In the genomic region with DNA sequence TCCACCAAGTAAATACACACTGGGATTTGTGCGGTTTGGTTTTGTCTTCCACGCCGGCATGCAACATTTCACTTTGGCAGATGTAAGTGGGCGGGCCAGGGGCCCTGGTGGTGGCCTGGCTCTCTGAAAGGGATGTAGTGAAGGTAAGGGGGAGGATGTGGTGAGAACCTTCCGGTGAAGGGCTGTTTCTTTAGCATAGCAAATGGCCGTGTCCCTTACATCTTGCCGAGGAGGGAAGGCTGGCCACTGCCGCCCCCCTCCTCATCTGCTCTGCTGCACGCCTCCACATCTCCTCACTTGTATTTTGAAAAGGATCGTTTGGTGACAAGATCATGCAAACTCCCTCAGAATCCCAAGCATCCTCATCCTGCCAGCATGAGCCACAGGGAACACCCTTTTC, we compare ENCODE assay signal across 11 mouse cellular contexts. TPM values are rescaled to one million over a fixed set of nuclear protein-coding genes. Genes with fewer than 3 reads are reported as not detected.
DNase-seq lines count a peak whose midpoint lies in the region; ATAC-seq lines count a peak whose summit lies in the region.
"Had no signal": no experiment of that assay in that cellular context is flagged by ENCODE, and none has a peak within 500 bp of the region (broad histone marks: within the 10 kb centered on the region; RNA-seq: fewer than 3 reads in every experiment).

No protein-coding gene starts in this region.

- H3K36me3 ChIP-seq in midbrain, embryonic 16.5 days (ENCODE audit: control insufficient read depth, insufficient read depth, low read length), result peaks cover 12% of the 10 kb centered on the region
- peaks cover 47% of the 10 kb centered on the region for H3K36me3 ChIP-seq in midbrain, embryonic 14.5 days (ENCODE audit: control insufficient read depth, insufficient read depth, low read length)
- H3K36me3 ChIP-seq in forebrain, embryonic 15.5 days, result peaks cover 45% of the 10 kb centered on the region

- ATAC-seq in midbrain, embryonic 16.5 days, result no peak
- ATAC-seq in midbrain, embryonic 14.5 days (ENCODE audit: low FRiP score, low TSS enrichment), result no peak
- peak; percentile 61 for ATAC-seq in common myeloid progenitor, adult 5-6 weeks (replicated peaks; ENCODE audit: low read depth, poor library complexity, severe bottlenecking)
- ATAC-seq in forebrain, embryonic 15.5 days (replicated peaks), result no peak

- 0 out of 2 replicates have a peak overlapping the region, but pooled peaks have one; percentile 4 for H3K9ac ChIP-seq in midbrain, embryonic 16.5 days (ENCODE audit: low read depth, low read length)
- no peak overlapping the region for H3K9ac ChIP-seq in midbrain, embryonic 14.5 days (replicated peaks; ENCODE audit: low read length)
- H3K9ac ChIP-seq in forebrain, embryonic 15.5 days (replicated peaks), result no peak overlapping the region

- H3K27ac ChIP-seq in midbrain, embryonic 16.5 days (ENCODE audit: low read length), result no peak overlapping the region
- no peak overlapping the region for H3K27ac ChIP-seq in midbrain, embryonic 14.5 days (replicated peaks; ENCODE audit: low read depth, low read length)
- no peak overlapping the region for H3K27ac ChIP-seq in forebrain, embryonic 15.5 days (replicated peaks)
- H3K27ac ChIP-seq: hindbrain, postnatal 0 days; macrophage had no signal

- H3K9me3 ChIP-seq in midbrain, embryonic 16.5 days (replicated peaks; ENCODE audit: control insufficient read depth, low read length, poor library complexity, severe bottlenecking), result no peaks in the 10 kb centered on the region
- H3K9me3 ChIP-seq in midbrain, embryonic 14.5 days (ENCODE audit: control insufficient read depth, low read length), result no peaks in the 10 kb centered on the region
- no peaks in the 10 kb centered on the region for H3K9me3 ChIP-seq in forebrain, embryonic 15.5 days

- 31% methylated on average over 10 of the region's 10 CpGs for WGBS in midbrain, embryonic 16.5 days
- 26% methylated on average over 10 of the region's 10 CpGs for WGBS in midbrain, embryonic 14.5 days
- WGBS in forebrain, embryonic 15.5 days, result 26% methylated on average over 10 of the region's 10 CpGs

- no peak overlapping the region for H3K4me2 ChIP-seq in midbrain, embryonic 16.5 days (ENCODE audit: low read length)
- no peak overlapping the region for H3K4me2 ChIP-seq in midbrain, embryonic 14.5 days (ENCODE audit: low read length)
- H3K4me2 ChIP-seq in forebrain, embryonic 15.5 days (replicated peaks), result no peak overlapping the region

- no peaks in the 10 kb centered on the region for H3K4me1 ChIP-seq in midbrain, embryonic 16.5 days (ENCODE audit: control insufficient read depth, insufficient read depth, low read length)
- H3K4me1 ChIP-seq in midbrain, embryonic 14.5 days (ENCODE audit: control insufficient read depth, insufficient read depth, low read length), result no peaks in the 10 kb centered on the region
- no peaks in the 10 kb centered on the region for H3K4me1 ChIP-seq in forebrain, embryonic 15.5 days

- H3K4me3 ChIP-seq in midbrain, embryonic 16.5 days (ENCODE audit: low read depth, low read length), result no peak overlapping the region
- no peak overlapping the region for H3K4me3 ChIP-seq in midbrain, embryonic 14.5 days (replicated peaks; ENCODE audit: low read depth, low read length)
- H3K4me3 ChIP-seq in forebrain, embryonic 15.5 days, result no peak overlapping the region

- DNase-seq in midbrain, embryonic 14.5 days, result no peak
- peak; percentile 73 for DNase-seq in CD4-positive, CD25-positive, alpha-beta regulatory T cell, adult 2 months (ENCODE audit: low read depth, low spot score)
- peak; percentile 60 for DNase-seq in naive thymus-derived CD4-positive, alpha-beta T cell, adult 2 months (ENCODE audit: low read depth)
- no peak for DNase-seq in adrenal gland, postnatal 14 days
- no peak for DNase-seq in lung, postnatal 10 days
- DNase-seq: cerebellum, postnatal 36 days had no signal

- no peaks in the 10 kb centered on the region for H3K27me3 ChIP-seq in midbrain, embryonic 16.5 days (ENCODE audit: control insufficient read depth, insufficient read depth, low read depth, low read length)
- no peaks in the 10 kb centered on the region for H3K27me3 ChIP-seq in midbrain, embryonic 14.5 days (ENCODE audit: control insufficient read depth, insufficient read depth, low read length)
- H3K27me3 ChIP-seq in forebrain, embryonic 15.5 days, result no peaks in the 10 kb centered on the region

RNA-seq across cellular contexts. Expression of a gene that starts 14.3 kb away (rescaled TPM):
- 16.9 and 18.4 TPM in 2 replicates for polyA plus RNA-seq in midbrain, embryonic 16.5 days (2015; fragmentation: Nextera tagmentation; extraction: Ambion mirVana)
- 12.5 and 14.6 TPM in 2 replicates for polyA plus RNA-seq in midbrain, embryonic 14.5 days (2014; fragmentation: Nextera tagmentation; extraction: Ambion mirVana)
- 15.7 and 18.7 TPM in 2 replicates for total RNA-seq in common myeloid progenitor, adult 5-6 weeks (2017)
- 28.5 and 29.2 TPM in 2 replicates for total RNA-seq in adrenal gland, postnatal 14 days (2021)
- polyA plus RNA-seq in forebrain, embryonic 15.5 days (2015; fragmentation: Nextera tagmentation; extraction: Ambion mirVana), result 24.9 and 26.1 TPM in 2 replicates

RNA-seq across cellular contexts. Expression of a gene that starts 30.2 kb away (rescaled TPM):
- 254 and 255 TPM in 2 replicates for polyA plus RNA-seq in midbrain, embryonic 16.5 days (2015; fragmentation: Nextera tagmentation; extraction: Ambion mirVana)
- 219 and 244 TPM in 2 replicates for polyA plus RNA-seq in midbrain, embryonic 14.5 days (2014; fragmentation: Nextera tagmentation; extraction: Ambion mirVana)
- total RNA-seq in common myeloid progenitor, adult 5-6 weeks (2017), result 29.7 and 36.7 TPM in 2 replicates
- total RNA-seq in adrenal gland, postnatal 14 days (2021), result 60.7 and 66.5 TPM in 2 replicates
- polyA plus RNA-seq in forebrain, embryonic 15.5 days (2015; fragmentation: Nextera tagmentation; extraction: Ambion mirVana), result 211 and 222 TPM in 2 replicates

RNA-seq across cellular contexts. Expression of a gene that starts 35.8 kb away (rescaled TPM):
- polyA plus RNA-seq in midbrain, embryonic 16.5 days (2015; fragmentation: Nextera tagmentation; extraction: Ambion mirVana), result 19.6 and 20.2 TPM in 2 replicates
- 19.0 and 19.6 TPM in 2 replicates for polyA plus RNA-seq in midbrain, embryonic 14.5 days (2014; fragmentation: Nextera tagmentation; extraction: Ambion mirVana)
- 9.7 and 16.4 TPM in 2 replicates for total RNA-seq in common myeloid progenitor, adult 5-6 weeks (2017)
- 22.3 and 28.5 TPM in 2 replicates for total RNA-seq in adrenal gland, postnatal 14 days (2021)
- polyA plus RNA-seq in forebrain, embryonic 15.5 days (2015; fragmentation: Nextera tagmentation; extraction: Ambion mirVana), result 31.4 and 32.3 TPM in 2 replicates
- polyA plus RNA-seq: macrophage had no signal

RNA-seq across cellular contexts. Expression of a gene that starts 37.4 kb away (rescaled TPM):
- polyA plus RNA-seq in midbrain, embryonic 16.5 days (2015; fragmentation: Nextera tagmentation; extraction: Ambion mirVana), result 113 and 120 TPM in 2 replicates
- 75.3 and 94.7 TPM in 2 replicates for polyA plus RNA-seq in midbrain, embryonic 14.5 days (2014; fragmentation: Nextera tagmentation; extraction: Ambion mirVana)
- total RNA-seq in common myeloid progenitor, adult 5-6 weeks (2017), result 0.23 and 0.34 TPM in 2 replicates
- total RNA-seq in adrenal gland, postnatal 14 days (2021), result 7.6 and 11.5 TPM in 2 replicates
- 76.4 and 80.6 TPM in 2 replicates for polyA plus RNA-seq in forebrain, embryonic 15.5 days (2015; fragmentation: Nextera tagmentation; extraction: Ambion mirVana)

RNA-seq across cellular contexts. Expression of a gene that starts 40.4 kb away (rescaled TPM):
- polyA plus RNA-seq in midbrain, embryonic 16.5 days (2015; fragmentation: Nextera tagmentation; extraction: Ambion mirVana), result 332 and 345 TPM in 2 replicates
- 295 and 323 TPM in 2 replicates for polyA plus RNA-seq in midbrain, embryonic 14.5 days (2014; fragmentation: Nextera tagmentation; extraction: Ambion mirVana)
- 88.5 and 108 TPM in 2 replicates for total RNA-seq in common myeloid progenitor, adult 5-6 weeks (2017)
- 142 and 153 TPM in 2 replicates for total RNA-seq in adrenal gland, postnatal 14 days (2021)
- polyA plus RNA-seq in forebrain, embryonic 15.5 days (2015; fragmentation: Nextera tagmentation; extraction: Ambion mirVana), result 320 and 321 TPM in 2 replicates

Comparison
In these comparisons a context has a peak if more than half of its experiments do, and no peak if none do; other contexts are left out.
1. DNase-seq: peak in CD4-positive, CD25-positive, alpha-beta regulatory T cell, adult 2 months (single experiment) and naive thymus-derived CD4-positive, alpha-beta T cell, adult 2 months (single experiment); none in midbrain, embryonic 14.5 days (single experiment), adrenal gland, postnatal 14 days (single experiment) and lung, postnatal 10 days (single experiment).